Mouse (Mus musculus) CD8-positive naive resting alpha-beta T cell, adult 2 months (primary cell): ENCODE data around the gene Fryl.

Source experiments
- DNase-seq, 2 experiments: peaks; one replicate each; pipeline ENCODE4 v3.0.0; 2022; ENCODE audit warnings: low read depth in 2 of 2, low spot score in 2 of 2

The Fryl gene

DNA sequence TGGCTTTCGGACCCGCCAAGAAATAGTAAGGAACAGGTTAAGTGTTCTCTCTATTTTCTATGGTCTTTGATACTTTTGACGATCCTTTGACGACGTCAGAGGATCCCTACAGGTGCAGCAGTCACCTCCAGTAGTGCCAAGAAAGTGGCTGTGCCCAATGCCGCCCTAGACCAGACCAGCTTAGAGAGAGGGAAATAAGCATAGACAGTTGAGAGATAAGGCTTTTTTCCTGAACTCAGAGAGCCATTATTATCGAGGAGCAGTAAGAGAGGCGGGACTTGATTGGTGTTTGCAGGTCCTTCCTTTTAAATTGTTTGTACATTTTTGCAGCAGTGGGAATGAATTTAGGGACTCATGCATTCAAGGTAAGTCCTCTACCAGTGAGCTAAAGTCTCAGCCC, 1.3 kb upstream of the Fryl start:
- DNase-seq = no peak

DNA sequence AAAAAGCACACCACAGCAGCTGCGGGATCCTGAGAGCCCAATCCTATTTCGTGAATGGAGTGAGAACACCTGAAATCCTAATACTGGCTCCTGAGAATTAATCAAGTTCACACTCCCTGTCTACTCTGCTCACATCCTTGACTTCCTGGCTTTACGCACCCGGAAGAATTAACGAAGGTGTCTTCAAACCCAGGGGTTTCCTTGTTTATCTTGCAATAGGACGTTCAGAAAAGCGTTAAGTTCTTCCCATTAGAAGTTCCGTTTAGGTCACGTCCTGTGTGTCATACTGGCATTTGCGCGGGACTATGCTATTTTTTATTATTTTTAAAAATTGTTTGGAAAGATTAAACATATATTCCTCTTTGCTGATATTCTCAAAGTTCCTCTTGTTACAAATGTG, 677 bp upstream of the Fryl start:
- no peak for DNase-seq

DNA sequence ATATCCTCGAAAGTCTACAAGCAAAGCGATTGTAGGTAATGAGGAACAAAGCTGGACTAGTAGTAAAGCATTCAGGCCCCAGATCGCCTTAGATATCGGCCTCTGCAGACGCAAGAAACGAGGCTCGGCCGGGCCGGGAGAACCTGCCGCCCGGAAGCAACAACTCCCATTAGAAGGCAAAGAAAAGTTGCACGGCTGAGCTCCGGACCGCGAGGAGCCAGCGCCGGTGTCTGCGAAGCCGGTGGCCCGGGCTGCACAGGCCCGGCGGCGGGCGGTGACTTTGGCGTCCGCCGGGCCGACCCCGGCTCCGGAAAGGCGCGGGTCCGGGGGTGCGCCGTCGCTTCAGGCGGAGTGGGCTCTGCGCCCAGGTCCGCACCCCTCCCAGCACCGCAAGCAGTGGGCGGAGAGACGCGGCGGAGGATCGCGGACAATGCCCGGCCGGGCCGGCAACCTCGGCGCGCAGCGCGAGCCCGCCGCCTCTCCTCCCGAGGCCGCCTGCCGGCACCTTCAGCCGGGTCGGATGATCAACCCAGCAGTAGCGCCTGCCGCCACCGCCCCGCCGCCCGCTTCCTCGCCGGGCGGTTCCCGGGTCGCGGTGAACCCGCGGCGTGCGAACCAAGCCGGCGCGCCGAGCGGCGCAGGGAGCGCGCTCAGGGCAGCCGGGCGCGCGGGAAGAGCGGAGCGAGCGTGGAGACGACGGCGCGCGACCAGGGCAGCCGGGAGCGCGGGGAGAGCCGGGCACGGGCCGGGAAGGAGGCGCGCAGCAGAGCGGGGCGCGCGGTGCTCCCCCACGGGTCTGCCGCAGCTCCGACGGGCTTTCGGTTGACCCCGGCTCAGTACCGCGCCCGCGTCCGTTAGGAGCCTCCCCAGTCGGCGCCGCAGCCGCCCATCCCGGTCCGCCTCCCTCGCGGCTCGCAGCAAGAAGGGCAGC, 833 bp downstream of the Fryl start:
- peak; percentile 40 to 46 for DNase-seq

DNA sequence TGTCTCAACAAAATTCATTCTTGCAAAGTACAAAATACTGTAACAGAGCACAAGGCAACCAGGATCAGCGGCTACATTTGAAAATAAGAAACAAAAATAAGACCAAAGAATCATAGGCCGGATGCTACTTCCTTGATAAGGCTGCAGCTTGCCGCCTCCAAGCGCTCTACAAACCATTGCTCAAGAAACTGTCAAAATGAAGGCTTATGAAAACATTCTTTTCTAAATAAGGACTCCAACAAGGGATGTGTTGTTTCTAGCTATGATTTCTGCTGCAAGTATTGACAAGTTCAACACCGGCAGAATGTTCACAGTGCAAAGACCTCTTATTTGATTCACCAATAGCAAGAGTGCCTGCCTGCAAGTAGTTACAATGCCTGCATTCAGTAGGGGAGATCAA, 1.8 kb downstream of the Fryl start:
- no peak for DNase-seq

DNA sequence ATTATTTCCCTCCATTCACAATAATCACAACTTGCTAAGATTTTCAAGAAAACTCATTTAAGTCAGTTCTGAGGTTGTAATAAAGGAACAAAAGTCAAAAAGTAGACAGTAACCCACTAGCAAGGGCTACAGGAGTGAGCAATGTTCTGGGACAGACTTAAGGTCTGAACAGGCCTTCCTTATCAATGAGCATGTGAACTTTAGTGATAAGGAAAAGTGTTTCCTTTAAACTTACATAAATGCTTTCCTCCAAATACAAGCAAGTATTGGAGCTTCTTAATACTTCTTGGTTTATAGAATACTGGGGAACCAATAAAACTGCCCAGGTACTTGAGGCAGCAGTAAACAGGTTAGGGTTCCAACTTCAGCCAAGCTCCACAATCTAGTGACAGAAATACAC, 3.7 kb downstream of the Fryl start:
- DNase-seq = no peak

DNA sequence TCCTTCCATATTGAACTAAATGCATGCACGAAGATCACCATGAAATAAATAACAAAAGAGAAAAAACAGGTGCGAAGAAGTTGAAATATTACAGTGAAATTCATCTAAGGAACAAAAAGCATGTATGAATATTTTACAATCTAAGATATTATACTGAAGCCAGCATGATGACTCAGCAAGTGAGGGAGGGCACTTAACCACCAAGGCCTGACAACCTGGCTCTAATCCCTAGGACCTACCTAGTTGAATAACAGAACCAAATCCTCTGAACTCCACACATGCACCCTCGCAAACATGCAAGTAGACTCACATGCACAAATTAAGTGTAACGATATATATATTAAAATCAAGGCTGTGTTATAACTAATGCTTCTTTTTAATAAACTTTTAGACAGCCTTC, 7.1 kb downstream of the Fryl start:
- DNase-seq = no peak

DNA sequence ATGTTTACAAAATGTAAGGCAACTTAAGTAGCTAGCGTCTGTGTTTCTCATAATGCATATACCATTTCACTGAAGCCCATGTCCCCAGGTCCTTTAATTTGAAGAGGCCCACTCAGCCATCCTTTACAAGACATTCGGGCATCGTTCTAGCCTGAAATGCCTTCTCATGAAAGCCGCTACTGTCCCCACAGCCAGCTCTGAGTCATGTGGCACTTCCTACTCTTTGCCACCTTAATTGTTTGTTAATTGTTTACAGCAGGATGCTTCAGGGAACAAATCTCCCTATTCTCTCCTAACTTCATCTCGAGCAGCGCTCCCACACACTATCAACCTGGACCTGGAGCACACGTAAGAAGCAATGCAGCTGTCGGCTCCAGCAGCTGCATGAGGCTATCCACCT, 8.2 kb downstream of the Fryl start:
- no peak for DNase-seq

DNA sequence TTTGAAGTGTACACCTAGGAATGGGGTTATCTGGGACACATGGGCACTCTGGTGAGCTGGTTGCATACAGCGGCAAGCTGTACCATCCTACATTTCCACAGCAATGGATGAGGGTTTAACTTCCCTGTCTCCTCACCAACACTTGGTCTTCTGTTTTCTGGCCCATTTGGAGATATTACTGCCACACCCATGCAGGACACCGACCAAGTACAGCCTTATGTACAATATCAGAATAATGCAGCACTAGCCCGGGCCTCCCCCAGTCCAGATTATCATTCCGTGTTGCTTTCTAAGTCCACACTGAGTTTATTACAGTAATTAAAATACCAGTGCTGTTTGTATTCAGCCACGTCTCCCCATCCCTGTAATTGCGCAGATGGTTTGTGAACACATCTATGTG, 10.0 kb downstream of the Fryl start:
- DNase-seq = no peak

DNA sequence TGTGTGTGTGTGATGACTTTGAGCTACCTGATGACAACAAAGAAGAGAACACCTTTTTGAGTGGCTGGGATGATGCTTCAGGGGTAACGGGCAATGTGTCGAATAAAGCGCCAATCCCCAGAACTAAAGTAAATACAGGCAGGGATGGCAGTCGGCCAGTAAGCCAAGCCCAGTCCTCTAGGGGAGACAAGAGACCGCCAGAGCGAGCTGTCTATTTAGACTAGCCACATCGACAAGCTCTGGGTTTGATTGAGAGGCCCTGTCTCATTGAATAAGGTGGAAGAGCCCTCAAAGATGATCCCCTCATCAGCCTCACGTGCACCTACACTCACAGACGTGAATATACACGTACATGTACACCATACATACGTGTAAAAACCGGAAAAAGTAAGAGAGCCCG, 12.0 kb downstream of the Fryl start:
- no peak for DNase-seq

DNA sequence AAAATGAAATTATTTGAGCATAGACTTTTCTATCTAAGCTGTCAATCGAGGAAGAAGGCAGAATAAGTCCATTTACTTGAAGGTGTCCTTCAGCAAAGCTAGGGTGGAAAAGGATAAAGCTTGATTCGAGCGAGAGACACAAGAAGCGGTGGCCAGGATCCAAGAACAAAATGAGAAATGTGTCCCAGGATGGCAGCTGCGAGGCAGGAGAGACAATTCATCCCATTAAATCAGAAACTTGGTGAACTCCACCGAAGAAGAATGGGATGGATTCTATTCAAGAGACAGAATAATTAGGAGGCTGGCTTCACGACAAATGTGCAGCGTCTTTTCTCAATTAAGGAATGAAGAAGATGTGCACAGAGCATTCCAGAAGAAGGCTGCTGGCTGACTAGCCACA, 14.5 kb downstream of the Fryl start:
- DNase-seq = no peak

DNA sequence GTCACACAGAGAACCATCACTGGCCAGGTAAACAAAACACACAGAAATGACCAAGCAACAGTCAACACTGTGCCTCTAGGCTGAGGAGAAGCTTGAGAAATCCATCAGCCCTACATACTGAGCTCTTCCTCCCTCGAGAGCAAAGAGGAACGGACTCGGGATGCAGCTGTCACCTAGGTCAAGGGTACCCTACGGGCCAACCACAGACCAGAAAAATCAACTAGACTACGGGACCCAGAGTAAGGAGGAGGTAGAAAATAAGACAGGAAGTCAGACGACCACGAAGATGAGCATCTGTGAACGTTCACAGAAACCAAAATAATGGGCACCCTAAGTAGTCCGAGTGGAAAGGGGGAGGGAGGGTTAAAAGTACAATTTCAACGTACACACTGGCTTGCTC, 15.1 kb downstream of the Fryl start:
- DNase-seq = no peak

DNA sequence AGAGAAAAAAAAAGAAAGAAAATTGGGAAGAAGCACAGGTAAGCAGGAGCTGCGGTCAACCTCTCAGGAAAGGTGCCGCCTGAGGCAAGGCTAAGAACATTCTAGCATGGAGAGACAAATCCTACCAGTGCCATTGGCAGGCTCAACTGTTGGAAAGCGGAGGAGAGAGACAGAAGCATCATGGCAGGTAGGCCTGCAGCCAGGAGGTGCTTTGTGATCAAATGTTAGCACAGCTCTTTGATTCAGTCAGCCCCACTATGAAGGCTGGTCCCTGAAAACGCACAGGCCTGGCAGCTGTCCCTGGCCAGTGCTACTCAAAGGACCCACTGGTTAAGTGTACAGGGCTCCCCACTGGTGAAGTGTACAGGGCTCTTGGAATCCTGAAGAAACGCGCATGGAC, 16.0 kb downstream of the Fryl start:
- DNase-seq = no peak

DNA sequence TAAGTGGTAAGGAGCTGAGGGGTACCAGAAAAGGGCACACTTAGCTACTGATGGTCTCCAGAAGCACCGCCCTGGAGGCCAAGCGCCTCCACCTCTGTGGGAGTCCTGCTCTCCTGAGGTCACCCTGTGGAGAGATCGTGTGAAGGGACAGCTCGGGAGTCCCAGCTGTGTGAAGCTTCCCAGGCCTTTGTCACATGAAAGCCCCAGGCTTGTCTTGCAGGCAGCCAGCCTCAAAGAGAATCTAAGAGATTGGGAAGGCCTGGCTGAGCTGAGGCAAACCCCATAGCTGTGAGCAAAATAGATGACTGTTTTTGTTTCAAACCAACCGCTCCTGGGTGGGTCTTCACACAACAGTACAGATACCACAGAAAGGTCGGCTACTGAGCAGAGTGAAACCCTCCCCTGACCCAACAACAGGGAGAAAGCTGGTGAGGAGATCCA, 19.5 kb downstream of the Fryl start:
- DNase-seq = peak; percentile 36 to 37

DNA sequence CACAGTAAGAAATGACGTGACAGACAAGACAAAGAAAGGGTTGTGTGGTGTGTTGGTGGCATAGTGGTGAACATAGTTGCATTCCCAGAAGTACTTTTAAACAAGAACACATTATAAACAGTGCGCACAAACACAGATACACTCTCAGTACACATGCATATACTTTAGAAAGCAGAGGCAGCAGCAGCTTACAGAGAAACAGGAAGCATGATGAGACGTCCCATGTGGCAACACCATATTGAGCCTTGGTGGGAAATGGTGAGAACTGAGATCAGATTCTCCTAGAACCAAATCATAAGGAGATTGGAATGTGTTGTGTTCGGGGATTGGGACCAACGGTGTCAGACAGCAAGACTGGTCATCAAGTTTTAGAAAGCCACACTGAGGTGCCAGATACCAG, 21.2 kb downstream of the Fryl start:
- no peak for DNase-seq

DNA sequence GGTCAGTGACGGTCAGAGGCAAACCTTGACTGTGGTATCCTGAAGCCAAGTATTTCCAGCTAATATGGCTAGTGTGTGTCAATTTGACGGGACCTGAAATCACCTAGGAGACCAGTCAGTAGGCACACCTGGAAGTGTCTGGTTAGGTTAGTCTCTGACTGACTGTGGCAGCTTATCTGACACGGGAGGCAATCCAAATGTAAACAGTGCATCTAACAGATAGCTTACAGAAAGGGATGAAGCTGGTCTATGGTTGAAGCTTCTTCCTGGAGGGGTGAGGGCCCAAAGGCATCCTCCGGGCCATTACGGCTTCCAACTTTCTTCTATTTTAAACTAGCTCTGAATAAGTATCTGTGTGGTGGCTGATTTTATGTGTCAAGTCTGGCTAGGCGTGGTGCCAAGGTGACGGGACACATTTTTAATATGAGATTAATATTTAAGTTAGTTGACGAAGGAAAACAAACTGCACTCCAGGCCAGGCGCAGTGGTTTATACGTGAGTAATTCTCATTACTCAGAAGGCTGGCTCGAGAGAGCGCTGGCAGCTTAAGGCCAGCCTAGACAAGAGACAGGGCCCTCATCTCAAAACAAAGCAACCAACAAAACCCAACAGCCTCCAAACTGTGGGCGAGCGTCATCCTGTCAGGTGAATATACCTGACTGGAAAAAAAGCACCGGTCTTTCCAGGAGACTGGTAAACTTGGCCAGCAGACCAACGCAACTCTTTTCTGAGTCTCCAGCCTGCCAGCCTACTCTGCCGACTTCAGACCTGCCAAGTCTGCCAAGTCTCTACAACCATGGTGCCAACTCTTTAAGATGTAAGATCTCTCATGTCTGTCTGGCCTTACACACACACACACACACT, 23.2 kb downstream of the Fryl start:
- no peak for DNase-seq

DNA sequence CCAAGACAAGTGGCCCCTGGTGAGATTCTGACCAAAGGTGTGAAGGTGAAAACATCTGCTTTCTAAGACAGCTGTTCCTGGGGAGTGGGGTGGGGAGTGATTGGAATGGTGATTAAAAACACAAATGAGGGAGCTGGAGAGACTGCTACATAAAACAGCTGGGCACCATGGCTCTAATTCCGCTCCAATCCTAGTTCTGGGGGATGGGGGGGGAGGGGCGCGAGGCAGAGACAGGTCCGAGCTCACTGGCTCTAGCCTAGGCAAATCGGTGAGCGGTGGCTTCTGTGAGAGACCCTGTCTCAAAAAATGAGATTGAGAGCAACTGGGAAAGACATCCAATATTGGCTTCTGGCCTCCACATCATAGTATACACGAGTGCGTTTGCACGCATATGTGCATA, 24.2 kb downstream of the Fryl start:
- DNase-seq = no peak

DNA sequence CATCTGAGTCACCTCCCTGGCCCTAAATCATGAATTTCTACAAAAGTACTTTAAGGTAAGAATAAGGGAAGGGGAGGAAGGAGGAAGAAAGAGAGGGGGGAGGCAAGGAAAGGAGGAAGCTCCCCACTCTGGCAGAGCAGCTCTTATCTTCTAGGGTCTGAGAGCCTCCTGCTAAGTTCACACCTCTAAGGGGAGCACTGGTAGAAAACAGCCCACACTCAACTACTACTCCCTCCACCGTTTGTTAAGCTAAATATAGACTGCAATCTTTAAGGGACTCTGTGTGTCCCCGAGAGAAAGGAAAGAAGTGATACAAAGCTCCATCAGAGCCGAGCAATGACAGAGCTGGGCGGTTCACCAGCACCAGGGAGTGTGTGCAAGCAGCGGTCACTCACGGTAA, 24.6 kb downstream of the Fryl start:
- DNase-seq = no peak

DNA sequence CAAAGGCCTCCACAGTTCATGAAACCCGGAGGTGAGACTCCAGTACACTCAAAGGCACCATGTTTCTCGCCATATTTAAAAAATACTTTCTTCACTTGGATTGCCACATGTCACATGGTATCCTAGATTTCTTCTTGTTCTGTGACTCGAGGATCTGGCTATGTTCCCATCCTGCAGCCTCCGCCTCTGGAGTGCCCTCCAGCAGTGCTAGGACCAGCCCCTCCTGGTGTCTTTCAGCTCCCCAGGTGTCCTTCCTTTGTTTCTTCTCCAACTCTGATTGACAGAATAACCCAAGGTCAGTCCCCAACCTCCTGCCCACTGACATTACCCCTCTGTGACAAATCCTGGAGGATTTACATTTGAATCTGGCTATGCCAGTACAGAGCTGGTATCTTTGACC, 26.2 kb downstream of the Fryl start:
- DNase-seq = no peak

DNA sequence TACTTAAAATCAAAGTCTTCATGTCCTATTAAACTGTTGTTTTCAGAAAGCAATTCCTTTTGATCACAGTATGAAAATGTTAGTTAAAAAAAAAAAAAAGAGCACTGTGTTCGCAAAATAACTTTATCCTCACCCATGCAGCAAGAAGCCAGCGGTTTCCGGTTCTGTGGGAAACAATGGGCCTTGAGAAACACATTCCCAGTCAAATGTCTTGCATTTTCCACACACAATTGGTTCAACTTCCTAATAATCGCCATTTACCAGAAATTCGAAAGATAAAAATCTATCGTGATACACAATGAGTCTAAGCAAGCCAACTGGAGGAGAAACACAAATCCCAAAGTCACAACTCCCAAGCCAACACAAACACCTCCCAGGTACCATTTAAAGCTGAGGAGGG, 27.0 kb downstream of the Fryl start:
- no peak for DNase-seq

DNA sequence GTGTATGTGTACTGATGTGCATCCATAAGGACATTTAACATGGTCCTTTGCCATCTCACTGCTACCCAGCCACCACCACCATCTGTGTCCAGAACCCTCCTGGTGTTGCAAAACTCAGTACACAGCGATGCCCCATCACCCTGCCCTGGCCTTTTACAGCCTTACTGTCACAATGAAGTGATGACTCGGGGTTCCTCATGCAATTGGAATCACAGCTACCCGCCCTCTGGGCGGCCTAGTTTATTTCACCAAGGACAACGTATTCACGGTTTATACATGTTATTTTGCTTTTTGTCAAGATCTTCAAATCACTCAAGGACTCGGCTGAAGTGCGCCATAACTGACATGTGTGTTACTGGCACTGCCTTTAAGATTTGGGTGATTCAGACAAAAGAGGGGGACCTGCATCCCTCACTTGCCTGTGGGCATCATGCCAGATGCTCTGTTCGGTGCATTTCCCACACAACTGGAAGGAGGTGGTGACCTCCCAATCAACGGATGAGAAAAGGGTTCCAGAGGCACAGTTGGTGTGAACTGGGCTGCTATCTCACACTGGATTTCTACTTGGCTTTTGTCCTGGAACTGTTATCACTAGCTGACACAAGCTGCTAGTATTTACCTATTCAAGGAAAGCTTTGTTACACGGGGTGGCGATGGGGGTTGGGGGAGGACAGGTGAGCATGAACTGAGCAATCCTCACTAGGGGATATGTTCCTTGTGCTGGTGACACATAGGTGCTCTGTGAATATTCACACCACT, 27.9 kb downstream of the Fryl start:
- no peak for DNase-seq

DNA sequence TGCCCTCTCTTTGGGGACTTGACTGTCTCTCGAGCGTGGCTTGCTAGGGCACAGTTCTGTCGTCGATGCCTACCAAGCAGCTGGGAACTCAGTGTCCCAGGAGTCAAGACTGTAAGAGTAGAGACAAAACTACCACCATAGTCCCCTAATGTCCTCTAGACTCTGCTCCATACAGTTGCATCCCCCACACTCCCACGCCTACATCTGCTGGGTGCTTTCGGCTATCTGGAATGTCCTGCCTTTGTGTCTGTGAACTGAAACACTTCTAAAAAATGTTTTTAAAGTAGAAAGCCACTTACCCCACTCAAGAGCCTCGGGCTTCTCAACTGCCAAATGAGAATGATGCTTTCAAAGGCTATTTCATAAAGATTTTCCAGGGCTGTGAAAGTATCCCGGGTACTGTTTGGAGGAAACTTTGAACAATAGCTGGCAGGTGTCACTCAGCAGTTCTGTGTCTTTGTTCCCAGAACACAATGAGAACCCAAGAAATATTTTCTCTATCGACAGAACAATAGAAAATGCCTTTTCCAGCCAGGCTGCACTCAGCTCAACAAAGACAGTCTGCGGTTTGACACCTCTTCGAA, 28.8 kb downstream of the Fryl start:
- no peak for DNase-seq
